Mouse (Mus musculus) right cerebral cortex, postnatal 36 days (tissue): ENCODE results near the gene Jazf1.

Experiments
- DNase-seq, 2 experiments: peaks; one replicate each; pipeline ENCODE4 v3.0.0; 2022; ENCODE audit warnings: low spot score in 2 of 2, mixed read lengths in 1 of 2

Gene Jazf1

GRCm38 (mm10) chr6:52917471-52917870, 151.0 kb downstream of the Jazf1 start:
- DNase-seq = no peak

DNA sequence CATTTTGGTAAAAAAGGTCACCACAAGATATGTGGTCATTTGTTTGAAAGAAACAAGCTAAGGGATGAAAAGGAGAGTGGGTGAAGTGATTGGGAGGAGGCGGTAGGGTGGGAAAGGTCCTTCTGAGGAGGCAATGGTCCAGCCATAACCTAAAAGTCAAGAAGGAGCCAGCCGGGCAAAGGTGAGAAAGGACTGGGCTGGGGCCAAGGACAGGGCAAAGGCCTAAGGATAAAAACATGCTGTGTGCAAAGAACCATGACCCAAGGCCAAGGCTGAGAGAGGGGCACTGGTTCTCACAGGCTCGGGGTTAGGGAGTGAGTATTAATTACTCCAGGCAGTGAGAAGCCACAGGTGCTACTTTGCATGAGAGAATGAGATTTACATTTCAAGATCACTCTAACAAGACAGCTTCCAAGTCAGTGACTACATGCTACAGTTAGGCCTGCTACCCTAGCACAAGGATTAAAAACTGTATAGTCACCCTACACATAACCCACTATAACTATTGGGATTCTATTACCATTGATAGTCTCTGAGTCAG, 151.5 kb downstream of the Jazf1 start:
- no peak for DNase-seq

DNA sequence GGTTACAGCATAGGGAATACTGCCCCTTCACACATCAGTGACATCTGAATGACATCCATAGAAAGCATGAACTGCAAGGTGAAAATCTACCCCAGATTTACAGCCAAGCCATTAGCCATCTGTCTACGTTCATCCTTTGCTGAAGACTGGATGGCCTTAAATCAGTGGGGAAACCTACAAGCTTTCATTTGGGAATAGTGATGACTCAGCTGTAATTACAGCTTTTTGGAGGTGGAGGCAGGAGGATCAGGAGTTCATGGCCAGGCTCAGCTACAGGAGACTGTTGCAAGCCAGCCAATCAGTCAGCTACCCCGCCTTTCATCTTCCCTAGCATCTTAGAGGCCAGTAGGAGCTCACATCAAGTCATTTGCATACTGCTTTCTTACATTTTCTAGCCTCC, 153.5 kb downstream of the Jazf1 start:
- DNase-seq = no peak

GRCm38 (mm10) chr6:52912143-52912918, 156.1 kb downstream of the Jazf1 start:
- no peak for DNase-seq

GRCm38 (mm10) chr6:52906801-52907200, 161.6 kb downstream of the Jazf1 start:
- DNase-seq = no peak

GRCm38 (mm10) chr6:52905100-52905499, 163.3 kb downstream of the Jazf1 start:
- no peak for DNase-seq

DNA sequence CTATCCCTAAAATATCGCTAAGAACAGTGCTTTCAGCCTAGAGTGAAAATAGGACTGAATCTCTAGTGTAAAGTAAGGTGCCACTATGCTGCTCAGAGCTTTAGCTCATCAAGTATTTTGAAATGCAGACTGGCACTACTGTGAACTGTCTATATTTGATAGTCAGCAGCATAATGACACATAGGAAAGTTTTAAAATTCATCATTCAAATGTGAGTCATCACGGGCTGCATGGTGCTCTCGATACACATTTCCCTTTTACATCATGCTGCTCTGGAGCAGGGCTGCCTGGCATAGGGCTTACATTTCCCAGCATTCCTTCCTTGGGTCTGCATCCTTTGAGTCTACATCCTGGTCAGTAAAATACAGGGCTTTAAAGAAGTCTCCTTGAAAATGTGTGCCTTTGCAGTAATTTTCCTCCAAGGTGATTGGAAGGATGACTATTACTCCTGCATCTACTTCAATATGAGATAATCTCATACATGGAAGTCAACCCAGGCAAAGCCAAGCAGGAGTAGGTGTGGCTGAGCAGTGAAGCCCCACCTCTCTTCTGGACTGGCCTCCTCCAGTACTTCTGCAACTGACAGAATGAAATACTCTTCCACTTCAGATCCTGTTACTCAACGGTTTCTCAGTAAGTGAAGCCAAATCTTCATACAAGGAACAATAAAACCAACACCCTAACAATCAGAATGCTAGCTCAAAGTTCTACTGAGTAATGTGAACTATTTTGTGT, 165.0 kb downstream of the Jazf1 start:
- DNase-seq = no peak

- DNase-seq = no peak
Measured at GRCm38 (mm10) chr6:52899574-52900245, 168.7 kb downstream of the Jazf1 start.

DNA sequence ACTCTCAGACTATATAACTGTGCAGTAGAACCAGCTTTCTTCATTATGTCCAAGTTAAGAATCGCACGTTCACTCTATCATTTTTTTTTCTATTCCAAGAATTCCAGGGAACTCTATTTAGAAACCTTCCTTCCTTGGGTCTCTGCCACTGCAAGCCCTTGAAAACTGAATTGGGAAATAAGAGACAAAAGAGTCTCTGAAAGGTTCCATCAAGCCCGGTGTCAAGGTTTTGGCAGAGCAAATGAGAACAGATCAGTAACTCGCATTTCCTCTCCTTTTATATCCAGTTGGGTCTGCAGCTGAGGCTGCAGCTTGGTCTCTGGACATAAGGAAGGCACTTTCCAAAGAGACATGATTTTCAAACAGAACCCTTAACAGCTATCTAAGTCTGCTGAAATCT, 173.4 kb downstream of the Jazf1 start:
- DNase-seq = no peak

DNA sequence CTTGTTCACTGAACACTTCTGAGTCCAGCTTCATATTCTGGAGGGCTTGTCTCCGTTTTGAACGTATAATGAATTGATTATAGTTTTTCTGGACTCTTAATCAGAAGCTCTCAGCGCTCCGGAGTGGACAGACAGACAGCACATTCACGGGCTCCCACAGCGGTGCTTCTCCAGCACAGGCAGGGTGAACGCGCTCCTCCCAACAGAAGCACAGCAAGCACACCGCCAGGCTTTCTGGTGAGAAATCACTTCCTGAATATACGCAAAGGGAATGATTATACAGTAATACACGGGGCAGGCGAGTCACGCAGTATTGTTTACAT, 174.0 kb downstream of the Jazf1 start:
- no peak for DNase-seq

DNA sequence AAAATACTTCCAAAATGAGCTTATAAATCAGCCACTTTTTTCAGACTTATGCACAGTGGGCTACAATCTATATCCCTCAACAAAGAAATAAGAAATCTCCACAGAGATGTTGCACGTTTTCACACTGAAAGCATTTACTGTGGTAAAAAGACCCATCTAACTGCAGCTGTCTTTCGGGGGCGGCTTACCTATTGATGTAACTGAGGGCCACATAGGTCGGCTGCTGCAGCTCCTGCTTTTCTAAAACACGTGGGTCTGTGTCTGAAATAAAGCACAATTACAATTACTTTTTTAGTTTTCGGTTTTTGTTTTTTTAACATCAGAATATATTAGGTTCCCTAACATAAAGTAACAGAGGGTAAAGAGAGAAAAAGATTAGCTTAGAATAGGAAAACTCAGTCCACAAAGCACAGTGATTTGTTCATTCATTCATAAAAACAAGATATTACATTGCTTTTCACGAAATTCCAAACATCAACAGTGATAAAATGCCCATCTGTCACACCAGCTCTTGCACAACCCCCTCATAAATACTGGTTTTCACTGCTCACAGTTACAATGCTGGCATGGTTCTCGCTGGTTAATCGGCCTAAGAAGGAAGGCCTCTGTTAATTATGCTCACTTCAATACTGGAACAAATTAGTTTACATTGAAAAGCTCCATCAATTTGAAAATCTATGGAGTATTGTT, 174.5 kb downstream of the Jazf1 start:
- no peak for DNase-seq

GRCm38 (mm10) chr6:52892978-52893377, 175.5 kb downstream of the Jazf1 start:
- DNase-seq = no peak

GRCm38 (mm10) chr6:52887541-52888203, 180.8 kb downstream of the Jazf1 start:
- no peak for DNase-seq

GRCm38 (mm10) chr6:52883773-52884172, 184.7 kb downstream of the Jazf1 start:
- no peak for DNase-seq

- DNase-seq = no peak
Measured at GRCm38 (mm10) chr6:52877176-52877575, 191.3 kb downstream of the Jazf1 start.

- DNase-seq = no peak
Measured at GRCm38 (mm10) chr6:52871306-52871705, 197.1 kb downstream of the Jazf1 start.

- no peak for DNase-seq
Measured at GRCm38 (mm10) chr6:52869252-52869651, 199.2 kb downstream of the Jazf1 start.

DNA sequence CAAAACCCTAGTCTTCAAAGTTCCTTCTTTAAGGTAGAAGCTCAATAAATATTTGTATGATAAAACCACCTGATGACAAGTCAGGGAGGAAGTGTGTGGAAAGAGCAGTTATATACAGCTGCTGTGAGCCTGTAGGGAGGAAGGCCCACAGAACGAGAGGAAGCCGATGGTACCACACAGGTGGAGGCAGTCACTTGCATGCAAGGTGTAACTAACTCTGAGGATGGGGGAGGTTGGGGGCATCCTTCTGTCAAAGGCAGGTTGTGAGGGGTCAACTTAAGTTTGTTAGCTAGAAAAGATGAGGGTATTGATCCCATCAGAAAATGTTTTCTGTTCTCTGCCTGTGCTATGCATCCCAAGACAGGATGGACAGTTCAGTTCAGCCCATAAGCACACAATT, 200.1 kb downstream of the Jazf1 start:
- no peak for DNase-seq

DNA sequence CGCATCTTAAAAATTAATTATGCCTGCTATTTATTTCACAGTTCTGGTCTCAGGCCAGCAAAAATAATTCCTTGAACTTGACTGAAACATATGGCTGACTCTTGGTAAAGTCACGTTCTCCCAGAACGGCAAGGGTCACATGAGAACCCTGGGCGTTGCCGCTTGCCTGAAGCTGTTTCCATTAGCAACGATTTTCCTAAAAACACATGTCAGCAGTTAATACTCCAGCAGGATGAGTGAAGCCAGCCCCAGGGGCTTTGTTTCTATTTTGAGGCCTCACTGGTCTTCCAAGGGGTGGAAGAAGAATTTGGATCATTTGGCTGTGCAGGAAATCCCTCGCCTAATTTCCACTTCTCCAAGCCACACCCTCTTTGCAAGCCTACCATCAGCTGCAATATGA, 206.5 kb downstream of the Jazf1 start:
- DNase-seq = no peak

- DNase-seq = peak in 1 of 2 experiments; percentile 24
Measured at GRCm38 (mm10) chr6:52861186-52861820, 207.1 kb downstream of the Jazf1 start.

- no peak for DNase-seq
Measured at GRCm38 (mm10) chr6:52860713-52861112, 207.7 kb downstream of the Jazf1 start.
